Mouse (Mus musculus) intestine, postnatal 0 days (tissue): ENCODE data around the gene Chst3. TPM values are rescaled to one million over a fixed set of nuclear protein-coding genes. Genes with fewer than 3 reads are reported as not detected.

Experiments used
- ATAC-seq: fragments of 200-750 bp; cut with Nextera tagmentation; 2 replicates; pipeline ENCODE4 v1.8.0; 2017; ENCODE audit warnings: mild to moderate bottlenecking, moderate TSS enrichment, moderate library complexity
- H3K27ac ChIP-seq: fragments of 300-500 bp; sonication (generic); 2 replicates; pipeline ENCODE4 v1.5.1; 2014; ENCODE audit warnings: mild to moderate bottlenecking, low read depth, low read length, moderate library complexity
- H3K27me3 ChIP-seq: fragments of 300-500 bp; sonication (generic); replicated peaks from 2 replicates; pipeline ENCODE4 v1.6.1; 2014; ENCODE audit warnings: low read length, mixed read lengths; ENCODE audit not compliant: control insufficient read depth, insufficient read depth
- H3K36me3 ChIP-seq: fragments of 300-500 bp; sonication (generic); 2 replicates; pipeline ENCODE4 v1.6.1; 2014; ENCODE audit warnings: mild to moderate bottlenecking, moderate library complexity; ENCODE audit not compliant: control insufficient read depth, insufficient read depth
- H3K4me1 ChIP-seq: fragments of 300-500 bp; sonication (generic); replicated peaks from 2 replicates; pipeline ENCODE4 v1.6.1; 2014; ENCODE audit warnings: antibody characterized with exemption, low read length, mixed read lengths; ENCODE audit not compliant: control insufficient read depth, insufficient read depth
- H3K4me2 ChIP-seq: fragments of 300-500 bp; sonication (generic); replicated peaks from 2 replicates; pipeline ENCODE4 v1.6.1; 2014; ENCODE audit warnings: low read depth, mild to moderate bottlenecking, moderate library complexity
- H3K4me3 ChIP-seq: fragments of 300-500 bp; sonication (generic); 2 replicates; pipeline ENCODE4 v1.5.1; 2014; ENCODE audit warnings: low read depth, low read length
- H3K9ac ChIP-seq: fragments of 300-500 bp; sonication (generic); 2 replicates; pipeline ENCODE4 v1.6.1; 2014; ENCODE audit warnings: mild to moderate bottlenecking, low read depth, low read length
- H3K9me3 ChIP-seq: fragments of 300-500 bp; sonication (generic); 2 replicates; pipeline ENCODE4 v1.6.1; 2016; ENCODE audit warnings: mixed run types; ENCODE audit not compliant: control insufficient read depth
- CTCF ChIP-seq: sonication (generic); IDR thresholded peaks from 2 replicates; pipeline ENCODE4 v1.5.1; 2016; ENCODE audit warnings: low read depth, mild to moderate bottlenecking, control low read depth, antibody characterized with exemption, moderate library complexity
- WGBS: fragments of 180-500 bp; shearing (Covaris S2); extraction: QIAGEN DNeasy Blood & Tissue Kit; methylation state at CpG from one replicate; pipeline ENCODE4 v1.1.7; 2014; 5-methylcytosine and 5-hydroxymethylcytosine counted together
- polyA plus RNA-seq: library from polyadenylated mRNA; unstranded; fragments of >200 nt; fragmentation: Nextera tagmentation; extraction: Ambion mirVana; gene quantifications from 2 replicates; pipeline ENCODE4 v1.2.1, GENCODE M21; 2015

The Chst3 gene
- polyA plus RNA-seq: 0.27 and 0.29 TPM in 2 replicates

DNA sequence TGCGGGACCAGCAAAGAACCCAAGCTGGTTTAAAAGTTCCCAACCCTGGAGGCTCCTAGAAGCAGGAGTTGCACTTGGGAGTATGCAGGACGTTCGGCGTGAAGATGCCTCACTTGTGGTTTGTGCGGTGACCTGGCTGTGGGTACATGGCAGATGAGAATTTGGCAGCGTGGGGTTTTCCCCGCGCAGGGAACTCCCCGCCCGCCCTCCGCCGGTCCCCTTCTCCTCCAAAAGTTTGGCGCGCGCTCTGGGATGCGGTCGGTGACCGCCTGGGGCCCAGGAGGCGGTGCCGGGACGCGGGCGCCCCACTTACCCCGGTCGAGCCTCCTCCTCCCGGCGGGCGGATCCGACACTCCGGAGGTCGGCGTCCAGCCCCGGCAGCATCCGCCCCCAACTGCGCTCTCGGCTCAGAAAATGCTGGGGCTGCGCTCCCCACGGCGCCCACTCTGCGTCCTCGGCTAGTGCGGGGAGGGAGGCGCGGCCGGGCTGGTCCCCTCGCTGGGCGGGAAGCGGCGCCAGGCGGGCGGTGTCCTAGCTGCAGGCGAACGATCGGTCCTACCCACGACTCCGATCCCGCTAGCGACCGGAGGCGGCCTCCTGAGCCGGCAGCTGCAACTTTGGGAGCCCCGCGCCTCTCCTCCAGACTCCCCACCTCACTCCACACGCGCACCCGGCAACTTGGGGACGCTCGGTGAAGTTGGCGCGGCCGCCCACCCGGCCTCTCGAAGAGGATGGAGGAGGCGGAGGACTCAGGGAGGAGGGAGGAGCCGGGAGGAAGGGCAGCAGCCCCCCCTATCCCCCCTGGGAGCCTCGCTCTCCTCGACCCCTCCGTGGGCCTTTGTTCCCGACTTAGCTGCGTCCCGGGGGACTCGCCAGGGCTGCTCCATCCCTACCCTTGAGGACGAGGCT, at the start of gene Chst3:
Chst3 (minus strand) TSS at position 670 of the 909 bp plus-strand sequence.
- peak within 1 kb of the TSS; percentile 55 for H3K4me3 ChIP-seq
- no peaks in the 10 kb centered on the region for H3K4me1 ChIP-seq
- peak; percentile 41; the same call in 1 of the 2 replicates for ATAC-seq
- peak; percentile 28; the same call in 1 of the 2 replicates for TF ChIP-seq CTCF
- peak within 1 kb of the TSS; percentile 80 for H3K4me2 ChIP-seq
- peak within 1 kb of the TSS; percentile 46 for H3K9ac ChIP-seq
- peak within 1 kb of the TSS; percentile 50 for H3K27ac ChIP-seq
- no peaks in the 10 kb centered on the region for H3K36me3 ChIP-seq
- H3K9me3 ChIP-seq: no peaks in the 10 kb centered on the region
- peaks cover 26% of the 10 kb centered on the region for H3K27me3 ChIP-seq
- WGBS: under 1% methylated on average over 80 of the region's 83 CpGs

DNA sequence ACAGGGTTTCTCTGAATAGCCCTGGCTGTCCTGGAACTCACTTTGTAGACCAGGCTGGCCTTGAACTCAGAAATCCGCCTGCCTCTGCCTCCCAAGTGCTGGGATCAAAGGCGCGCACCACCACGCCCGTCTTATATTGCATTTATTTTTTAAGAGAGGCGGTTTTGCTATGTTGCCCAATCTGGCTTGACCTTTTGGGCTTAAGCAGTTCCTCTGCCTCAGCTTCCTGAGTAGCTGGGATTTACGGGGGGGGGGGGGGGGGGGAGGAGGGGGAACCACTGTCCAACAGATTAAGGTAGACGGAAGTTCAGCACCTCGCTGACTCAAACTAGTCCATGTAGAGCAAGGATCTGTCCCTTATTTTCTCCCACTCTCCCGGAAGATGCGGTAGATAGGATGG, 49.7 kb upstream of the Chst3 start:
- WGBS: 84% methylated on average over 11 of the region's 11 CpGs
- TF ChIP-seq CTCF: no peak
- no peak overlapping the region for H3K27ac ChIP-seq

DNA sequence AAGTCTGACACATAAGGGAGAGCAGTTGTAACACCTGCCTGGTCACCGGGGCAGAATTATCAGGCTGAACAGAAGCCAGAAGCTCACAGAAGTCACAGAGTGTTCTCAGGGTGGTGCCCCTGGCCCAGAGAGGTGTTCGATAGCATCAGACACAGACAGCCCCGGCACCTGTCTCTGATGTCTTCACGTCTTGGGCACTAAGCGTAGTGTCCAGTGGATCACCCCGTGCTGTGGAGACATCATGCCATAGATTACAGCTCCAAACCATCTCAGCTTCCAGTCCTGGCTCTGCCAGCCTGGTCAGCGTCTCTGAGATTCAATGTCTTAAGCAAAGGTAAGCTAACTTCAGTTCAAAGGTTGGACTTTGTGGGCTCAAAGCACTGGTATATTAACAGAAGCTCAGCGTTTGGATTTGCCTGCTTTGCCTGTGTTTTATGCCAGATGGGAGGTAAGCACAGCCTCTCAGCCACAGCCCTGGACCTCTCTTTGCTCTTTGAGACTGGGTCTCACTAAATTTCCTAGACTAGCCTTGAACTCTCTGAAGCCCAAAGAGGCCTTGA, 47.9 kb upstream of the Chst3 start:
- Histone ChIP-seq H3K4me3 (no peak overlapping the region), H3K4me2 (no peak overlapping the region), H3K4me1 (no peaks in the 10 kb centered on the region; the same call in 1 of the 2 replicates), H3K27ac (no peak overlapping the region), H3K9ac (no peak overlapping the region), H3K9me3 (no peaks in the 10 kb centered on the region), H3K27me3 (no peaks in the 10 kb centered on the region), H3K36me3 (no peaks in the 10 kb centered on the region)
- 64% methylated on average over 8 of the region's 8 CpGs for WGBS
- TF ChIP-seq CTCF: no peak
- ATAC-seq: no peak

More for the DNA sequence above, 49.7 kb upstream of the Chst3 start:
- no peak for ATAC-seq
- Histone ChIP-seq H3K9ac (no peak overlapping the region), H3K4me3 (no peak overlapping the region), H3K9me3 (no peaks in the 10 kb centered on the region), H3K27me3 (no peaks in the 10 kb centered on the region), H3K4me1 (no peaks in the 10 kb centered on the region; the same call in 1 of the 2 replicates), H3K36me3 (no peaks in the 10 kb centered on the region), H3K4me2 (no peak overlapping the region)

DNA sequence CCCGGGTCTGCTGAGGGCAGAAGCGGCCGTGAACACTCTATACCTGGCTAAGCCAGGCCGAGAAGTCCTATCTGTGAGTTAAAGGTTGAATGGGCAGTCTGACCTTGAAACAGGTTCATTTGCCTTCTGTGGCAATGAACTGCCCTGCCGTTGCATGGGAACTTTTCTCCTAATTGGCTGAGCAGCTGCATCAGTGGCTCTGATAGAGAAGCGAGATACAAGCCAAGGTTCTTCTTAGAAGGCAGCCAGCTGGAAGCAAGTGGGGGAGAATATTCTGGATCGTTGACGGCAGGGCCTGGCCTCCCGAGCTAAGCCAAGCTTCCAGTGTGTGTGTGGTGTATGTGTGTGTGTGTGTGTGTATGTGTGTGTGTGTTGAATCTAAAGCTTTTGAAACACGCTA, 46.2 kb upstream of the Chst3 start:
- no peaks in the 10 kb centered on the region for H3K9me3 ChIP-seq
- no peaks in the 10 kb centered on the region; the same call in 1 of the 2 replicates for H3K4me1 ChIP-seq
- no peak overlapping the region for H3K4me2 ChIP-seq
- H3K9ac ChIP-seq: no peak overlapping the region
- no peak overlapping the region for H3K4me3 ChIP-seq
- TF ChIP-seq CTCF: no peak
- ATAC-seq: no peak
- no peak overlapping the region for H3K27ac ChIP-seq
- no peaks in the 10 kb centered on the region for H3K27me3 ChIP-seq
- WGBS: 48% methylated on average over 10 of the region's 10 CpGs
- H3K36me3 ChIP-seq: no peaks in the 10 kb centered on the region

DNA sequence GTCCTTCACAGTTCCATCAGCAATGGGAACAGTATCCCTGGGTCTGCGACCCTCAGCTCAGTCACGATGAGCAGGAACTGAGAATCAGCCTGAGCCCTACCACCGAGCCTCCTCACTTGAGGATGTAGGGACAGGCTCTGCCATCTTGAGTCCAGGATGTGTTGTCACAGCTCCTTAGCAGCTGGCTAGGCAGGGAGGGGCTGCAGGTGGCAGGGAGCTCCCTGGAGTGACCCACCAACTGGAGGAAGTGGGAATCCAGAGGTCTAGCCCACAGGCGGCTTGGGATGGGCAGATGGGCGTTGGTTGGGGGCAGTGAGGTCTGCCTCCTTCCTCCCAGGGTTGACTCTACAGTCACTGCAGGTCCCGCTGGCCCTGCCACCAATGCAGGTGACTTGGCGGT, 44.3 kb upstream of the Chst3 start:
- 87% methylated on average over 7 of the region's 7 CpGs for WGBS
- H3K9me3 ChIP-seq: no peaks in the 10 kb centered on the region
- ATAC-seq: no peak
- TF ChIP-seq CTCF: no peak
- H3K36me3 ChIP-seq: no peaks in the 10 kb centered on the region
- H3K27ac ChIP-seq: no peak overlapping the region
- H3K27me3 ChIP-seq: no peaks in the 10 kb centered on the region
- no peak overlapping the region for H3K9ac ChIP-seq
- no peak overlapping the region for H3K4me2 ChIP-seq
- no peaks in the 10 kb centered on the region for H3K4me1 ChIP-seq
- H3K4me3 ChIP-seq: no peak overlapping the region

DNA sequence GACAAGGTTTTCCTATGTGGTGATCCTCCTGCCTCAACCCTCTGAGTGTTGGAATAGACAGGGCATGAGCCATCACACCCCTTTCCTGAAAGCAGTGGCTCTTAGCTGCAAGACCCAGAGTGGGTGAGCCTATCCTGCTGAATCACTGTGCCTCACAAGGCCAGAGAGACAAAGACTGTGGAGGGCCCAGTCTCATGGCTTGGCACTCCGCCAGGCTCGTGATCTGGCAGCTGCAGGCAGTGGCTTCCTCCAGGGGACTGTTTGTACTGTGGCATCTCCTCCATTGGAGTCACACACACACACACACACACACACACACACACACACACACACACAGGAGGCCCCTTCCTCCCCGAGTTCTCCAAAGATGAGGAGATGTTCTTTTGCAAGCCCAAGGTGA, 43.3 kb upstream of the Chst3 start:
- no peak overlapping the region; the same call in 1 of the 2 replicates for H3K27ac ChIP-seq
- no peaks in the 10 kb centered on the region for H3K27me3 ChIP-seq
- TF ChIP-seq CTCF: no peak
- H3K9me3 ChIP-seq: no peaks in the 10 kb centered on the region
- no peak overlapping the region for H3K4me2 ChIP-seq
- no peaks in the 10 kb centered on the region for H3K4me1 ChIP-seq
- WGBS: 11% methylated on average over 3 of the region's 3 CpGs
- H3K9ac ChIP-seq: no peak overlapping the region
- no peak overlapping the region for H3K4me3 ChIP-seq
- no peaks in the 10 kb centered on the region for H3K36me3 ChIP-seq
- peak; percentile 86 for ATAC-seq
